Mouse (Mus musculus): ENCODE results near the gene Ccdc33. TPM values are rescaled to one million over a fixed set of nuclear protein-coding genes. Genes with fewer than 3 reads are reported as not detected.

Ccdc33 gene
- polyA plus RNA-seq, 1 experiment from 2014 or later, result 0.18 TPM

GRCm38 (mm10) chr9:57988098-57988497 lies 130.5 kb downstream of the Ccdc33 start:
- no peak overlapping the region for H3K27ac ChIP-seq
- H3K4me3 ChIP-seq (replicated peaks), result no peak overlapping the region
- H3K4me1 ChIP-seq, result no peaks in the 10 kb centered on the region
- no peaks in the 10 kb centered on the region for H3K36me3 ChIP-seq
- no peak overlapping the region for H3K9ac ChIP-seq
- WGBS, result 89% methylated on average over 2 of the region's 2 CpGs
- no peak overlapping the region for H3K4me2 ChIP-seq
- H3K27me3 ChIP-seq (replicated peaks), result no peaks in the 10 kb centered on the region
- ATAC-seq (ENCODE audit: insufficient read depth, low FRiP score, low read depth), result no peak
- H3K9me3 ChIP-seq, result no peaks in the 10 kb centered on the region

- H3K4me1 ChIP-seq, result no peaks in the 10 kb centered on the region
- H3K27me3 ChIP-seq (replicated peaks), result no peaks in the 10 kb centered on the region
- no peak overlapping the region for H3K4me3 ChIP-seq (replicated peaks)
- no peak overlapping the region for H3K9ac ChIP-seq
- H3K36me3 ChIP-seq, result no peaks in the 10 kb centered on the region
- ATAC-seq (ENCODE audit: insufficient read depth, low FRiP score, low read depth), result no peak
- no peak overlapping the region for H3K27ac ChIP-seq
- no peak overlapping the region for H3K4me2 ChIP-seq
- no peaks in the 10 kb centered on the region for H3K9me3 ChIP-seq
- WGBS, result 61% methylated on average over 7 of the region's 7 CpGs
These were observed 132.3 kb downstream of the Ccdc33 start for GRCm38 (mm10) chr9:57986293-57986692.

GRCm38 (mm10) chr9:57985304-57985703 lies 133.3 kb downstream of the Ccdc33 start:
- Histone ChIP-seq H3K4me3 (replicated peaks) (no peak overlapping the region), H3K4me2 (no peak overlapping the region), H3K27ac (no peak overlapping the region), H3K9ac (no peak overlapping the region), H3K36me3 (no peaks in the 10 kb centered on the region), H3K4me1 (no peaks in the 10 kb centered on the region), H3K27me3 (replicated peaks) (no peaks in the 10 kb centered on the region), H3K9me3 (no peaks in the 10 kb centered on the region)
- 89% methylated on average over 8 of the region's 8 CpGs for WGBS
- ATAC-seq (ENCODE audit: insufficient read depth, low FRiP score, low read depth), result no peak

GRCm38 (mm10) chr9:57980570-57980969 lies 138.1 kb downstream of the Ccdc33 start:
- ATAC-seq (ENCODE audit: insufficient read depth, low FRiP score, low read depth), result no peak

GRCm38 (mm10) chr9:57978858-57979257 lies 139.8 kb downstream of the Ccdc33 start:
- no peak for ATAC-seq (ENCODE audit: insufficient read depth, low FRiP score, low read depth)

More at GRCm38 (mm10) chr9:57980570-57980969, 138.1 kb downstream of the Ccdc33 start:
- H3K9me3 ChIP-seq, result no peaks in the 10 kb centered on the region
- no peak overlapping the region for H3K27ac ChIP-seq
- H3K9ac ChIP-seq, result no peak overlapping the region
- no peak overlapping the region for H3K4me3 ChIP-seq (replicated peaks)
- H3K36me3 ChIP-seq, result no peaks in the 10 kb centered on the region
- no peaks in the 10 kb centered on the region for H3K27me3 ChIP-seq (replicated peaks)
- no peak overlapping the region for H3K4me2 ChIP-seq
- H3K4me1 ChIP-seq, result no peaks in the 10 kb centered on the region
- WGBS, result 79% methylated on average over 10 of the region's 10 CpGs

More at GRCm38 (mm10) chr9:57978858-57979257, 139.8 kb downstream of the Ccdc33 start:
- H3K27ac ChIP-seq, result no peak overlapping the region
- H3K9me3 ChIP-seq, result no peaks in the 10 kb centered on the region
- H3K4me3 ChIP-seq (replicated peaks), result no peak overlapping the region
- H3K4me1 ChIP-seq, result no peaks in the 10 kb centered on the region
- WGBS, result 43% methylated on average over 3 of the region's 3 CpGs
- H3K9ac ChIP-seq, result no peak overlapping the region
- no peaks in the 10 kb centered on the region for H3K36me3 ChIP-seq
- no peaks in the 10 kb centered on the region for H3K27me3 ChIP-seq (replicated peaks)
- H3K4me2 ChIP-seq, result no peak overlapping the region

Other genes starting within 250 kb of the Ccdc33 start
- 85.4 and 92.0 TPM in 2 replicates for gene Ubl7, start 207.8 kb downstream of the Ccdc33 start, polyA plus RNA-seq (2015; fragmentation: Nextera tagmentation; extraction: Ambion mirVana)
- gene Sema7a, start 178.7 kb downstream of the Ccdc33 start, polyA plus RNA-seq (2015; fragmentation: Nextera tagmentation; extraction: Ambion mirVana), result 0.57 and 0.71 TPM in 2 replicates
- gene Cyp11a1, start 112.4 kb downstream of the Ccdc33 start, polyA plus RNA-seq (2015; fragmentation: Nextera tagmentation; extraction: Ambion mirVana), result 4.2 and 5.4 TPM in 2 replicates
- 1.8 and 3.3 TPM in 2 replicates for gene Stra6, start 55.0 kb downstream of the Ccdc33 start, polyA plus RNA-seq (2015; fragmentation: Nextera tagmentation; extraction: Ambion mirVana)
- gene Islr, start 85.5 kb upstream of the Ccdc33 start, polyA plus RNA-seq (2015; fragmentation: Nextera tagmentation; extraction: Ambion mirVana), result 105 and 114 TPM in 2 replicates
- 1.5 and 1.7 TPM in 2 replicates for gene Islr2, start 85.5 kb upstream of the Ccdc33 start, polyA plus RNA-seq (2015; fragmentation: Nextera tagmentation; extraction: Ambion mirVana)
- 15.5 and 19.6 TPM in 2 replicates for gene Pml, start 131.0 kb upstream of the Ccdc33 start, polyA plus RNA-seq (2015; fragmentation: Nextera tagmentation; extraction: Ambion mirVana)
- gene Stoml1, start 134.3 kb upstream of the Ccdc33 start, polyA plus RNA-seq (2015; fragmentation: Nextera tagmentation; extraction: Ambion mirVana), result 24.1 and 30.0 TPM in 2 replicates
- 42.1 and 49.2 TPM in 2 replicates for gene Loxl1, start 194.4 kb upstream of the Ccdc33 start, polyA plus RNA-seq (2015; fragmentation: Nextera tagmentation; extraction: Ambion mirVana)

Measured in stomach, embryonic 15.5 days (tissue).